27 mouse cellular contexts compared by ENCODE assay signal in the genomic region with DNA sequence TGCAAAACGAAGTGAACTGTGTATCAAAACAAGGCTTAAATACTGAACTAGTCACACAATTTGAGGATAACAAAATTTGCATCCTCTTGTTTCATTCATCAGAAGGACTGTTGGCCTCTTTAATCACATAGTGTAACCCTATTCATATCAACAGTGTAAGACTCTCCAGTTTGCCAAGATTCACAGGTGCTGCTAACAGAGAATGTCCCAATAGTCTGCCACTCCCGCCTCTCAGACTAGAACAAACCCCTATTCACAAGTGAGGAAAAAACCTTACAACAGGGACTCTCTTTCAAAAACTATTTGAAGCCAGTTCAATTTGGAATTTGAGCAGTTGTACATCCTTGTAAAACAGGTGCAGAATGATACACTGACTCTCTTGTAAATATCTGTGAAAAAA.
A peak's percentile ranks its signal among the peaks of the same experiment; 100 is the strongest.
DNase-seq lines count a peak whose midpoint lies in the region; ATAC-seq and TF ChIP-seq lines count a peak whose summit lies in the region.
"Had no signal": no experiment of that assay in that cellular context is flagged by ENCODE, and none has a peak within 500 bp of the region (broad histone marks: within the 10 kb centered on the region; RNA-seq: fewer than 3 reads in every experiment).

No protein-coding gene starts in this region.

- H3K9ac ChIP-seq in embryonic facial prominence, embryonic 14.5 days (ENCODE audit: low read depth, low read length) = no peak overlapping the region
- no peak overlapping the region for H3K9ac ChIP-seq in hindbrain, embryonic 15.5 days
- H3K9ac ChIP-seq in hindbrain, embryonic 11.5 days (ENCODE audit: low read depth, low read length) = no peak overlapping the region
- no peak overlapping the region for H3K9ac ChIP-seq in stomach, embryonic 14.5 days (replicated peaks; ENCODE audit: low read depth, low read length)
- H3K9ac ChIP-seq in stomach, postnatal 0 days (ENCODE audit: low read length) = no peak overlapping the region
- H3K9ac ChIP-seq: heart, embryonic 15.5 days; kidney, embryonic 15.5 days; liver, embryonic 15.5 days; lung, embryonic 15.5 days; midbrain, embryonic 13.5 days; neural tube, embryonic 12.5 days had no signal

- H3K27me3 ChIP-seq in embryonic facial prominence, embryonic 14.5 days (replicated peaks; ENCODE audit: control insufficient read depth, insufficient read depth, low read length) = no peaks in the 10 kb centered on the region
- H3K27me3 ChIP-seq in embryonic facial prominence, embryonic 10.5 days (replicated peaks; ENCODE audit: low read depth, poor library complexity, severe bottlenecking) = no peaks in the 10 kb centered on the region
- H3K27me3 ChIP-seq in hindbrain, embryonic 15.5 days = no peaks in the 10 kb centered on the region
- no peaks in the 10 kb centered on the region for H3K27me3 ChIP-seq in hindbrain, embryonic 11.5 days (ENCODE audit: control insufficient read depth, insufficient read depth, low read length)
- H3K27me3 ChIP-seq in stomach, embryonic 14.5 days (ENCODE audit: control insufficient read depth, insufficient read depth, low read length) = no peaks in the 10 kb centered on the region
- H3K27me3 ChIP-seq in stomach, postnatal 0 days (ENCODE audit: control insufficient read depth, insufficient read depth, low read length) = no peaks in the 10 kb centered on the region
- no peaks in the 10 kb centered on the region for H3K27me3 ChIP-seq in heart, embryonic 10.5 days (ENCODE audit: insufficient read depth, poor library complexity, severe bottlenecking)
- H3K27me3 ChIP-seq: CH12.LX; heart, embryonic 15.5 days; kidney, embryonic 15.5 days; liver, embryonic 15.5 days; lung, embryonic 15.5 days; megakaryocyte, embryonic 14.5 days; midbrain, embryonic 13.5 days; neural tube, embryonic 12.5 days had no signal

- no peak for TF ChIP-seq EP300 in stomach, postnatal 0 days (optimal IDR thresholded peaks at IDR 0.05)

- ATAC-seq in embryonic facial prominence, embryonic 14.5 days (ENCODE audit: low read depth) = 0 out of 2 replicates have a peak, but pooled peaks have one; percentile 33
- peak; percentile 30; the same call in 1 of the 2 replicates for ATAC-seq in hindbrain, embryonic 15.5 days (ENCODE audit: low FRiP score, low read depth)
- no peak for ATAC-seq in hindbrain, embryonic 11.5 days (ENCODE audit: low FRiP score)
- 0 out of 2 replicates have a peak, but pooled peaks have one; percentile 33 for ATAC-seq in stomach, embryonic 14.5 days (ENCODE audit: insufficient number of reproducible peaks, insufficient read depth, low FRiP score, low read depth)
- no peak for ATAC-seq in stomach, postnatal 0 days (ENCODE audit: low FRiP score, low TSS enrichment)
- ATAC-seq: midbrain, embryonic 13.5 days had no signal

- no peak overlapping the region for H3K4me2 ChIP-seq in embryonic facial prominence, embryonic 14.5 days (ENCODE audit: low read depth, low read length)
- H3K4me2 ChIP-seq in hindbrain, embryonic 15.5 days = no peak overlapping the region
- H3K4me2 ChIP-seq in hindbrain, embryonic 11.5 days (replicated peaks; ENCODE audit: low read depth, low read length) = no peak overlapping the region
- H3K4me2 ChIP-seq in stomach, embryonic 14.5 days (replicated peaks; ENCODE audit: low read depth, low read length) = no peak overlapping the region
- H3K4me2 ChIP-seq in stomach, postnatal 0 days (replicated peaks; ENCODE audit: low read depth) = no peak overlapping the region
- H3K4me2 ChIP-seq: heart, embryonic 15.5 days; kidney, embryonic 15.5 days; liver, embryonic 15.5 days; lung, embryonic 15.5 days; midbrain, embryonic 13.5 days; neural tube, embryonic 12.5 days had no signal

- no peaks in the 10 kb centered on the region for H3K36me3 ChIP-seq in embryonic facial prominence, embryonic 14.5 days (ENCODE audit: control insufficient read depth, insufficient read depth, low read length)
- no peaks in the 10 kb centered on the region for H3K36me3 ChIP-seq in embryonic facial prominence, embryonic 10.5 days (replicated peaks)
- no peaks in the 10 kb centered on the region for H3K36me3 ChIP-seq in hindbrain, embryonic 15.5 days
- no peaks in the 10 kb centered on the region for H3K36me3 ChIP-seq in hindbrain, embryonic 11.5 days (ENCODE audit: control insufficient read depth, insufficient read depth, low read length)
- H3K36me3 ChIP-seq in stomach, embryonic 14.5 days (ENCODE audit: control insufficient read depth, insufficient read depth, low read length) = no peaks in the 10 kb centered on the region
- no peaks in the 10 kb centered on the region for H3K36me3 ChIP-seq in stomach, postnatal 0 days (ENCODE audit: control insufficient read depth, insufficient read depth, low read length)
- no peaks in the 10 kb centered on the region for H3K36me3 ChIP-seq in heart, embryonic 10.5 days
- H3K36me3 ChIP-seq: G1E; heart, embryonic 15.5 days; kidney, embryonic 15.5 days; limb, embryonic 10.5 days; liver, embryonic 15.5 days; lung, embryonic 15.5 days; midbrain, embryonic 13.5 days; neural tube, embryonic 12.5 days had no signal

- no peak for TF ChIP-seq CTCF in stomach, postnatal 0 days (IDR thresholded peaks at IDR 0.05; ENCODE audit: low read depth)

- H3K4me1 ChIP-seq in embryonic facial prominence, embryonic 14.5 days (ENCODE audit: control insufficient read depth, insufficient read depth, low read length) = no peaks in the 10 kb centered on the region
- H3K4me1 ChIP-seq in embryonic facial prominence, embryonic 10.5 days = no peaks in the 10 kb centered on the region
- H3K4me1 ChIP-seq in hindbrain, embryonic 15.5 days (replicated peaks) = no peaks in the 10 kb centered on the region
- no peaks in the 10 kb centered on the region for H3K4me1 ChIP-seq in hindbrain, embryonic 11.5 days (replicated peaks; ENCODE audit: control insufficient read depth, insufficient read depth, low read length)
- H3K4me1 ChIP-seq in stomach, embryonic 14.5 days (ENCODE audit: control insufficient read depth, insufficient read depth, low read length) = no peaks in the 10 kb centered on the region
- no peaks in the 10 kb centered on the region for H3K4me1 ChIP-seq in stomach, postnatal 0 days (replicated peaks; ENCODE audit: control insufficient read depth, insufficient read depth)
- H3K4me1 ChIP-seq in heart, embryonic 10.5 days = no peaks in the 10 kb centered on the region
- H3K4me1 ChIP-seq: heart, embryonic 15.5 days; kidney, embryonic 15.5 days; limb, embryonic 10.5 days; liver, embryonic 15.5 days; lung, embryonic 15.5 days; megakaryocyte, embryonic 14.5 days; midbrain, embryonic 13.5 days; neural tube, embryonic 12.5 days had no signal

- DNase-seq in embryonic facial prominence, embryonic 14.5 days (ENCODE audit: low spot score) = peak; percentile 21
- no peak for DNase-seq in embryonic facial prominence, embryonic 10.5 days (ENCODE audit: low spot score)
- no peak for DNase-seq in hindbrain, embryonic 11.5 days (ENCODE audit: low spot score)
- DNase-seq in stomach, postnatal 0 days (ENCODE audit: low spot score) = no peak
- DNase-seq in heart, embryonic 10.5 days (ENCODE audit: low spot score) = no peak
- DNase-seq: adrenal gland, adult 2 months; B cell, adult 2 months; cerebellum, postnatal 36 days; heart, postnatal 36 days; kidney, adult 11 months; kidney, postnatal 36 days; liver; lung, postnatal 36 days; right cerebral cortex, postnatal 14 days; thymus, postnatal 14 days had no signal

- WGBS in embryonic facial prominence, embryonic 14.5 days = 62% methylated on average over 2 of the region's 2 CpGs
- 71% methylated on average over 2 of the region's 2 CpGs for WGBS in embryonic facial prominence, embryonic 10.5 days
- WGBS in hindbrain, embryonic 15.5 days = 65% methylated on average over 2 of the region's 2 CpGs
- WGBS in hindbrain, embryonic 11.5 days = 80% methylated on average over 2 of the region's 2 CpGs
- WGBS in stomach, embryonic 14.5 days = 75% methylated on average over 2 of the region's 2 CpGs
- 74% methylated on average over 2 of the region's 2 CpGs for WGBS in stomach, postnatal 0 days
- 68% methylated on average over 2 of the region's 2 CpGs for WGBS in heart, embryonic 10.5 days

- H3K27ac ChIP-seq in embryonic facial prominence, embryonic 14.5 days (replicated peaks; ENCODE audit: low read depth, low read length) = no peak overlapping the region
- H3K27ac ChIP-seq in embryonic facial prominence, embryonic 10.5 days (replicated peaks) = no peak overlapping the region
- H3K27ac ChIP-seq in hindbrain, embryonic 15.5 days (replicated peaks) = no peak overlapping the region
- H3K27ac ChIP-seq in hindbrain, embryonic 11.5 days (ENCODE audit: low read depth, low read length) = no peak overlapping the region
- no peak overlapping the region for H3K27ac ChIP-seq in stomach, embryonic 14.5 days (ENCODE audit: low read length)
- H3K27ac ChIP-seq in stomach, postnatal 0 days (replicated peaks) = no peak overlapping the region
- H3K27ac ChIP-seq in heart, embryonic 10.5 days = no peak overlapping the region
- H3K27ac ChIP-seq: heart, embryonic 15.5 days; kidney, embryonic 15.5 days; limb, embryonic 10.5 days; liver, embryonic 15.5 days; lung, embryonic 15.5 days; midbrain, embryonic 13.5 days; neural tube, embryonic 12.5 days had no signal

- no peak overlapping the region for H3K4me3 ChIP-seq in embryonic facial prominence, embryonic 14.5 days (ENCODE audit: low read depth, low read length)
- H3K4me3 ChIP-seq in embryonic facial prominence, embryonic 10.5 days = no peak overlapping the region
- H3K4me3 ChIP-seq in hindbrain, embryonic 15.5 days = no peak overlapping the region
- H3K4me3 ChIP-seq in hindbrain, embryonic 11.5 days (ENCODE audit: low read depth, low read length) = no peak overlapping the region
- no peak overlapping the region for H3K4me3 ChIP-seq in stomach, embryonic 14.5 days (ENCODE audit: low read depth, low read length)
- H3K4me3 ChIP-seq in stomach, postnatal 0 days (ENCODE audit: low read depth, low read length) = no peak overlapping the region
- H3K4me3 ChIP-seq in heart, embryonic 10.5 days = no peak overlapping the region
- H3K4me3 ChIP-seq: heart, embryonic 15.5 days; kidney, embryonic 15.5 days; limb, embryonic 10.5 days; liver, embryonic 15.5 days; lung, embryonic 15.5 days; megakaryocyte, embryonic 14.5 days; midbrain, embryonic 13.5 days; neural tube, embryonic 12.5 days had no signal

- H3K9me3 ChIP-seq in embryonic facial prominence, embryonic 14.5 days (ENCODE audit: control insufficient read depth, low read length) = no peaks in the 10 kb centered on the region
- H3K9me3 ChIP-seq in embryonic facial prominence, embryonic 10.5 days = no peaks in the 10 kb centered on the region
- H3K9me3 ChIP-seq in hindbrain, embryonic 15.5 days = no peaks in the 10 kb centered on the region
- no peaks in the 10 kb centered on the region for H3K9me3 ChIP-seq in hindbrain, embryonic 11.5 days (ENCODE audit: control insufficient read depth, low read length)
- H3K9me3 ChIP-seq in stomach, embryonic 14.5 days (ENCODE audit: control insufficient read depth, low read depth, low read length) = no peaks in the 10 kb centered on the region
- H3K9me3 ChIP-seq in stomach, postnatal 0 days (ENCODE audit: control insufficient read depth, low read length) = no peaks in the 10 kb centered on the region
- H3K9me3 ChIP-seq in heart, embryonic 10.5 days = no peaks in the 10 kb centered on the region
- H3K9me3 ChIP-seq: heart, embryonic 15.5 days; kidney, embryonic 15.5 days; limb, embryonic 10.5 days; liver, embryonic 15.5 days; lung, embryonic 15.5 days; megakaryocyte, embryonic 14.5 days; midbrain, embryonic 13.5 days; neural tube, embryonic 12.5 days had no signal

Comparison
In these comparisons a context has a peak if more than half of its experiments do, and no peak if none do; other contexts are left out.
1. ATAC-seq: peak in embryonic facial prominence, embryonic 14.5 days (single experiment), hindbrain, embryonic 15.5 days (single experiment) and stomach, embryonic 14.5 days (single experiment); none in hindbrain, embryonic 11.5 days (single experiment) and stomach, postnatal 0 days (single experiment).